Mouse (Mus musculus): ENCODE data around the gene Crtc3. TPM values are rescaled to one million over a fixed set of nuclear protein-coding genes. Genes with fewer than 3 reads are reported as not detected.

The Crtc3 gene
- polyA plus RNA-seq, 1 experiment from 2014 or later: 27.3 TPM

DNA sequence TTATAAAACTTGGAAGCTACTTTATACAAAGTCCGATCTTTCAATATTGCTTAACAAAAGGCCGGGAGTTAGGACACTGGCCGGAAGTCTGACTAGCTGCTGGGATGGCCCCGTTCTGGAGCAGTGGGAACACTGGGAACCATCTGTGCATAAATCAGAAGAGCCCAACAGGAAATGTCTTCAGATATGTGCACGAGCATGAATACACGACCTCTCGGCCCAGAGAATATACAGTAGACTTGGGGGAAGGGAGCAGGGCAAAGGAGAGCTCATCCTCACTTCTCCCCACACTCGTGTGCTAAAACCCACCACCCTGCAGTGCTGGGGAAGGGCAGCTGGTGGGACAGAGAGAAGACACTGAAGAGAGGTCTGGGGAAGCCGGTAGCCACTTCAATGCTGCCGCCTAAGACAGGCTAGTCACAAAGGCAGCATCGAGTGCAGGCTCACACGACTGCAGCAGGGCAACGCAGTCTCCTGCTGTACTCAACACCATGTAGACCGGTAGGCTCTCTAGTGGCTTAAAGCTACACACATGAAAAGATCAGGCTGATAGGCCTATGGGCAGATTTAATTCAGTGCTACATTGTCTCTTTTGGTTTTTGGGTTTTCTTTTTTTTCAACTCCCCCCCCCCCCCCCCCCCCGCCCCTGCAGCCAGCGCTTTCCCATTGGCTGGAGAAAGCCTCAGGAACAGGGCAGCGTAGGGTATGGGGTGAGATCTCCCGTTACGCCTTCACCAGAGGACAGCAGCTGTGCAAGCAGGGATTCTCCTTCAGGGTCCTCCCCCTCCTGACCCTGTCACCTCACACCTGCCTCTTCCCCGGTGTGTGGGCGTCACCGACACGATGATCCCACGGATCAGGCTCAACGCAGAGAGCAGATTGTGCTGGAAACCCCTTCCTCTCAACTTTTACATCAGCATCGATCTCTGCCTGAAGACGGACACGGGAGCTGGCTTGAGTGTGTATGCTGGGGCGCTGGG, 101.7 kb downstream of the Crtc3 start:
- Histone ChIP-seq H3K9me3 (ENCODE audit: control insufficient read depth, low read length) (no peaks in the 10 kb centered on the region), H3K4me2 (replicated peaks; ENCODE audit: low read depth, low read length) (peak overlapping the region; percentile 41), H3K27ac (ENCODE audit: low read depth, low read length) (peak overlapping the region; percentile 81), H3K4me1 (ENCODE audit: control insufficient read depth, insufficient read depth, low read length) (peaks cover 29% of the 10 kb centered on the region), H3K36me3 (ENCODE audit: control insufficient read depth, insufficient read depth, low read length) (peaks cover 33% of the 10 kb centered on the region), H3K27me3 (ENCODE audit: control insufficient read depth, insufficient read depth, low read length) (no peaks in the 10 kb centered on the region), H3K4me3 (ENCODE audit: low read length) (peak overlapping the region; percentile 17), H3K9ac (ENCODE audit: low read depth, low read length) (peak overlapping the region; percentile 40)
- WGBS: 15% methylated on average over 28 of the region's 29 CpGs
- peak; percentile 87 for ATAC-seq (ENCODE audit: low FRiP score, low TSS enrichment)

DNA sequence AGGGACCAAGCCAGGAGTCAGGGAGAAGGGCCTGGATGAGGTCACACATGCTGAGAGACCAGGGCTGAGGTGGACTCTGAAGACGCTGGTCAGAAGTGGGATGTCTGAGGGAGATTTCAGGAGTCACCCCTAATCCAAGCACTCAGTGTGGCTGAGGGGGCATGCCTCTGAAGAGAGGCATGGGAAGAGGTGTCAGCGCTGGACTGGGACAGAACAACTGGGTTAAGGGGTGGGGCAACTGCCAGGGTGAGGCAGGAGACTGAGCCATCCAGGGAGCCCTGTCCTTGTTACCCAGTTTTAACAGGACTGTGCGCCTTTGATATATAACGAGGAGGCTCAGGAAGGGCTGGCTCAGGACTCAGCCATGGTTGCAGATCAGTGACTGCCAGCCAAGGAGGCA, 102.5 kb downstream of the Crtc3 start:
- Histone ChIP-seq H3K9ac (ENCODE audit: low read depth, low read length) (0 out of 2 replicates have a peak overlapping the region, but pooled peaks have one; percentile 23), H3K4me2 (replicated peaks; ENCODE audit: low read depth, low read length) (no peak overlapping the region), H3K4me1 (ENCODE audit: control insufficient read depth, insufficient read depth, low read length) (peaks cover 29% of the 10 kb centered on the region), H3K4me3 (ENCODE audit: low read length) (no peak overlapping the region), H3K9me3 (ENCODE audit: control insufficient read depth, low read length) (no peaks in the 10 kb centered on the region), H3K27ac (ENCODE audit: low read depth, low read length) (peak overlapping the region; percentile 26; the same call in 1 of the 2 replicates), H3K36me3 (ENCODE audit: control insufficient read depth, insufficient read depth, low read length) (peaks cover 25% of the 10 kb centered on the region), H3K27me3 (ENCODE audit: control insufficient read depth, insufficient read depth, low read length) (no peaks in the 10 kb centered on the region)
- WGBS: 53% methylated on average over 4 of the region's 4 CpGs
- no peak for ATAC-seq (ENCODE audit: low FRiP score, low TSS enrichment)

DNA sequence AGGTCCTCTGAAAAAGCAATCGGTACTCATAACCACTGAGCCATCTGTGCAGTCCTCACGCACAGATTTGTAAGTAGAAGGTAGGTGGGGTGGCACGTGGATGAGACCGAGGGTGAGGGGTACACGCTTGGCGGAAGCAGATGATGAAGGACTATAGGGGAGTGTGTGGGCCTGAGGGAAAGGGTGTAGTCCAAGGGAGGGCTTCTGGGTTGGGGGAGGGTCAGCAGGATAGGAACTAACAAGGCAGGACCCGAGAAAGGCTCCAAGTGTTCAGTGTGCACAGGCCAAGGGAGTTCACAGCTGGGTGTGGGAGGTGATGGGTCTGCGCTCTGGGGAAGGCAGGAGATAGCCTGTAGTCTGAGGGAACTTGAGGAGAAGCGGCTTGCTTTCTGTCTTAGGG, 103.3 kb downstream of the Crtc3 start:
- H3K36me3 ChIP-seq (ENCODE audit: control insufficient read depth, insufficient read depth, low read length): peaks cover 18% of the 10 kb centered on the region
- no peak overlapping the region for H3K9ac ChIP-seq (ENCODE audit: low read depth, low read length)
- H3K4me1 ChIP-seq (ENCODE audit: control insufficient read depth, insufficient read depth, low read length): peaks cover 29% of the 10 kb centered on the region
- H3K4me3 ChIP-seq (ENCODE audit: low read length): no peak overlapping the region
- ATAC-seq (ENCODE audit: low FRiP score, low TSS enrichment): no peak
- H3K4me2 ChIP-seq (replicated peaks; ENCODE audit: low read depth, low read length): no peak overlapping the region
- WGBS: 77% methylated on average over 9 of the region's 9 CpGs
- no peaks in the 10 kb centered on the region for H3K9me3 ChIP-seq (ENCODE audit: control insufficient read depth, low read length)
- H3K27ac ChIP-seq (ENCODE audit: low read depth, low read length): no peak overlapping the region
- H3K27me3 ChIP-seq (ENCODE audit: control insufficient read depth, insufficient read depth, low read length): no peaks in the 10 kb centered on the region

- peak; percentile 50 for ATAC-seq (ENCODE audit: low FRiP score, low TSS enrichment)
- no peak overlapping the region for H3K27ac ChIP-seq (ENCODE audit: low read depth, low read length)
- 28% methylated on average over 6 of the region's 6 CpGs for WGBS
- H3K27me3 ChIP-seq (ENCODE audit: control insufficient read depth, insufficient read depth, low read length): no peaks in the 10 kb centered on the region
- H3K9me3 ChIP-seq (ENCODE audit: control insufficient read depth, low read length): no peaks in the 10 kb centered on the region
- H3K36me3 ChIP-seq (ENCODE audit: control insufficient read depth, insufficient read depth, low read length): peaks cover 5% of the 10 kb centered on the region
- H3K9ac ChIP-seq (ENCODE audit: low read depth, low read length): no peak overlapping the region
- H3K4me3 ChIP-seq (ENCODE audit: low read length): no peak overlapping the region
- peaks cover 29% of the 10 kb centered on the region for H3K4me1 ChIP-seq (ENCODE audit: control insufficient read depth, insufficient read depth, low read length)
- no peak overlapping the region for H3K4me2 ChIP-seq (replicated peaks; ENCODE audit: low read depth, low read length)
Measured at GRCm38 (mm10) chr7:80583981-80584380, 104.7 kb downstream of the Crtc3 start.

DNA sequence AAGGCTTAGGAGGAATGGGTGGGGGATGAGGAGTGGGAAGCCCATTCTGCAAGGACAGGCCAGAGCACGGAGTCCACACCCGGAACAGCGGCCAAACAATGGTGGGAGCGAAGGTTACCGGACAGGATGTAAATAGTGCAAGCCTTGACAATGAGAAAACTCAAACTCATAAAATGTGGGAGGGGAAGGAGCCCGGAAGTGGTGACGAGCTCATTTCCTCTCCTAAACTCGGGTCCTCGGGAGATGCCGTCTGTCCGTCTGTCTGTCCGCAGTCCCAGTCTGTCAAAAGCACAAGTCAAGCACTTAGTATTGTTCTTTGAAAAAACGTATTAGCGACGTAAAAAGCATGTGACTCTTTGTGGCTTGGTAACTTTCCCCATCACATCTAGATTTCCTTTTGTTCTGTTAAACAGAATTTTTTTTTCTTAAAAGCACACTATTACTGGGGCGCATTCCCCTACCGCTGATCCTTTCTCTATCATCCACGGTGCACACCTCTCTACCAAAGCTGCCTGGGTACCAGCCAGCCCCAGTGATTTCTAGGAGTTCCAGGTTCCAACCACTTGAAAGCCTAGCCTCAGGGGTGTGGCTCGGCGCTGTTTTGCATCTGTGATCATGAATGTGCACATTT, 105.7 kb downstream of the Crtc3 start:
- 38% methylated on average over 20 of the region's 20 CpGs for WGBS
- Histone ChIP-seq H3K36me3 (ENCODE audit: control insufficient read depth, insufficient read depth, low read length) (no peaks in the 10 kb centered on the region), H3K9me3 (ENCODE audit: control insufficient read depth, low read length) (no peaks in the 10 kb centered on the region), H3K27me3 (ENCODE audit: control insufficient read depth, insufficient read depth, low read length) (no peaks in the 10 kb centered on the region), H3K4me2 (replicated peaks; ENCODE audit: low read depth, low read length) (peak overlapping the region; percentile 30), H3K4me1 (ENCODE audit: control insufficient read depth, insufficient read depth, low read length) (peaks cover 29% of the 10 kb centered on the region), H3K4me3 (ENCODE audit: low read length) (no peak overlapping the region), H3K9ac (ENCODE audit: low read depth, low read length) (0 out of 2 replicates have a peak overlapping the region, but pooled peaks have one; percentile 28), H3K27ac (ENCODE audit: low read depth, low read length) (peak overlapping the region; percentile 74)
- ATAC-seq (ENCODE audit: low FRiP score, low TSS enrichment): no peak

DNA sequence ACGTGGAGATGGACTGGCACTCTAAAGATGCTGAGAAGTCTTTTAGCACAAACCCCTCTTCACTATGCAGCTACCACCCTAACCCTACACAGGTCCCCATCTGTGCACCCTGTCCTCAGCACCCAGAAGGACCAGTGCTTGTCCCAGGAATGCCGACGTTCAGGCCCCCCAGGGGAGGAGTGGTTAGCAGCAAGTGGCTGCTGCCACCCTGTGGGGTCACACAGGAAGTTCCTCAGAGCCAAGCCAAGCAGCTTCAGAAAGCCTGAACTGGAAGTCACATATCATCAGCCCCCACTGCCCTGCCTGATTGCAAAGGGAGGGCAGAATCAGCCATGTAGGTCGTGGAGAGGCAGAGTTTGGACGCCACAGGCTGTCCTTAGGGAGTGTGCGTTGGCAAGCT, 108.3 kb downstream of the Crtc3 start:
- H3K4me3 ChIP-seq (ENCODE audit: low read length): no peak overlapping the region
- H3K4me1 ChIP-seq (ENCODE audit: control insufficient read depth, insufficient read depth, low read length): peaks cover 10% of the 10 kb centered on the region; the same call in 1 of the 2 replicates
- H3K27me3 ChIP-seq (ENCODE audit: control insufficient read depth, insufficient read depth, low read length): no peaks in the 10 kb centered on the region
- 28% methylated on average over 6 of the region's 6 CpGs for WGBS
- H3K9me3 ChIP-seq (ENCODE audit: control insufficient read depth, low read length): no peaks in the 10 kb centered on the region
- H3K9ac ChIP-seq (ENCODE audit: low read depth, low read length): no peak overlapping the region
- H3K27ac ChIP-seq (ENCODE audit: low read depth, low read length): no peak overlapping the region
- H3K4me2 ChIP-seq (replicated peaks; ENCODE audit: low read depth, low read length): no peak overlapping the region
- no peak for ATAC-seq (ENCODE audit: low FRiP score, low TSS enrichment)
- H3K36me3 ChIP-seq (ENCODE audit: control insufficient read depth, insufficient read depth, low read length): no peaks in the 10 kb centered on the region

DNA sequence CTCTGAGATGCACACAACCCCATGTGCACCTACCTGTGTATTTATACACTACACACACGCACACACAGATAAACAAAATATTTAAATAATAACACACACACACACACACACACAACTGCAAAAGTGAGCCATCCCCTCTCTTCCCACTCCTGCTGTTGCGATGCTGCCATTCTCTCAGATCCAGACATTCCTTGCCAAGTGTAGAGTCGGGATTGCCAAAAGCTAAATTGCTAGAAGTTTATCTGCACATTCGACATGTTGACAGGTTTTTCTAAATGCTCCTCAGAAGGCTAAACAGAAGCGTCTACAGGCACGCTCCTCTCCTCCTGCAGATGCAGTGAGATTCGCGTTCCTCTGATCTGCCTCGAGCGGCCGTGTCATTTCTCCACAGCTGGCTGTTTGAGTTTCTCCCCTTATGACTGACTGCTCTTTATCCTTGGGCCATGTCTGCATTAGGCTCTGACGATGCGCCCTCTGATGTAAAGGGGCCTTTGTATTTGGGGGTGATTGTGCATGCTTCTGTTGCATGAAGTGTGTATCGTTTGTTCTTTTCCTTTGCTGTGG, 111.2 kb downstream of the Crtc3 start:
- WGBS: 80% methylated on average over 14 of the region's 14 CpGs
- Histone ChIP-seq H3K4me2 (replicated peaks; ENCODE audit: low read depth, low read length) (no peak overlapping the region), H3K27ac (ENCODE audit: low read depth, low read length) (no peak overlapping the region), H3K9me3 (ENCODE audit: control insufficient read depth, low read length) (no peaks in the 10 kb centered on the region), H3K4me3 (ENCODE audit: low read length) (no peak overlapping the region), H3K9ac (ENCODE audit: low read depth, low read length) (no peak overlapping the region), H3K36me3 (ENCODE audit: control insufficient read depth, insufficient read depth, low read length) (no peaks in the 10 kb centered on the region), H3K4me1 (ENCODE audit: control insufficient read depth, insufficient read depth, low read length) (no peaks in the 10 kb centered on the region; the same call in 1 of the 2 replicates), H3K27me3 (ENCODE audit: control insufficient read depth, insufficient read depth, low read length) (no peaks in the 10 kb centered on the region)
- ATAC-seq (ENCODE audit: low FRiP score, low TSS enrichment): no peak

- 78% methylated on average over 3 of the region's 3 CpGs for WGBS
- Histone ChIP-seq H3K9ac (ENCODE audit: low read depth, low read length) (no peak overlapping the region), H3K4me3 (ENCODE audit: low read length) (no peak overlapping the region), H3K27me3 (ENCODE audit: control insufficient read depth, insufficient read depth, low read length) (no peaks in the 10 kb centered on the region), H3K4me2 (replicated peaks; ENCODE audit: low read depth, low read length) (no peak overlapping the region), H3K27ac (ENCODE audit: low read depth, low read length) (no peak overlapping the region), H3K9me3 (ENCODE audit: control insufficient read depth, low read length) (no peaks in the 10 kb centered on the region), H3K4me1 (ENCODE audit: control insufficient read depth, insufficient read depth, low read length) (no peaks in the 10 kb centered on the region), H3K36me3 (ENCODE audit: control insufficient read depth, insufficient read depth, low read length) (no peaks in the 10 kb centered on the region)
- no peak for ATAC-seq (ENCODE audit: low FRiP score, low TSS enrichment)
Measured at GRCm38 (mm10) chr7:80576626-80577025, 112.1 kb downstream of the Crtc3 start.
